Mouse (Mus musculus): ENCODE measurements around the gene Timm13. TPM values are rescaled to one million over a fixed set of nuclear protein-coding genes. Genes with fewer than 3 reads are reported as not detected.
A peak's percentile ranks its signal among the peaks of the same experiment; 100 is the strongest.

Gene Timm13
- polyA plus RNA-seq (2014; fragmentation: Nextera tagmentation; extraction: Ambion mirVana): 331 and 393 TPM in 2 replicates

DNA sequence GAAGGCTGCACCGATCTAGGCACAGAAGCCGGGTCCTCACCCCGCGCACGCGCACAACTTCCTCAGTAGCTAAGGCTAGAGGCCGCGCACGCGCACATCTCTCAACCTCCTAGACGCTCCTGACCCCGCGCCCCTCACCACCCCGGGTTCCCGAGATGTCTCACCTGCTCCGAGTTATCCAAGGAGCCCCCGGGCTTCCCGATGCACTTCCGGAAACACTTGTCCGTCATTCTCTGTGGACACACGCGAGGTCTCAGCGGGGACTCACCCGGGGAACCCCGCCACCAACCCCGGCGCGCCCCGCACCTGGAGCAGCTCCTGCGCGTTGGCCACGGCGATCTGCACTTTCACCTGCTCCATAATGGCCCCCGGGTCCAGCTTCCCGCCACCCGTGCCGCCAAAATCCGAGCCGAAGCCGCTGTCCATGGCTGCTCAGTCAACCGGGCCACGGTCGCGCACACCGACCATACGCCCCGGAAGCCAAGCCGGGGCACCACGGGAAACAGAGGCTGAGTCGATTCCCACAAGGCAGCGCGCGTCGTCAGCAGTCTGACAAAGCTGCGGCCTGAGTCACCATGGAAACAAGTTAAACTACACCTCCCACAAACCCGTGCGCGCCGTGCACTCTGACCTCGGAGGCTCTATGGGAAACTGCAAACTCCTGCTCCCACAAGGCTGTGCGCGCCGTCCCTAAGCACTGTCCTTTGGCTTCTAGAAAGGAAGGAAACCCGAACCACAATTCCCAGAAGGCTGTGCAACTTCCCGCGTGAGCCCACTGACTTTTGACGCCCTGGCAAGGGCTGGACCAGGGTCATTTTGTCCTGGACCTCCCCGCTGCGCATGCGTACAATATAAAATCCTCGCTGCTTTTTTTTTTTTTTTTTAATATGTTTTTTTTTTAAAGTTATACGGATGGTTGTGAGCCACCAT lies at the start of gene Timm13:
Gene Timm13 (minus strand): TSS at position 652 of the 930 bp plus-strand sequence.
- Histone ChIP-seq H3K27ac (replicated peaks; ENCODE audit: low read depth, low read length) (peak within 1 kb of the TSS; percentile 88), H3K27me3 (ENCODE audit: control insufficient read depth, insufficient read depth, low read length) (no peaks in the 10 kb centered on the region), H3K36me3 (ENCODE audit: control insufficient read depth, insufficient read depth, low read length) (peaks cover 59% of the 10 kb centered on the region), H3K4me3 (replicated peaks; ENCODE audit: low read depth, low read length) (peak within 1 kb of the TSS; percentile 96), H3K9me3 (ENCODE audit: control insufficient read depth, low read length) (no peaks in the 10 kb centered on the region), H3K9ac (replicated peaks; ENCODE audit: low read length) (peak within 1 kb of the TSS; percentile 79), H3K4me2 (ENCODE audit: low read length) (peak within 1 kb of the TSS; percentile 96), H3K4me1 (ENCODE audit: control insufficient read depth, insufficient read depth, low read length) (peaks cover 7% of the 10 kb centered on the region)
- DNase-seq (peak; percentile 99), ATAC-seq (ENCODE audit: low FRiP score, low TSS enrichment) (peak; percentile 94)
- WGBS: under 1% methylated on average over 72 of the region's 72 CpGs

DNA sequence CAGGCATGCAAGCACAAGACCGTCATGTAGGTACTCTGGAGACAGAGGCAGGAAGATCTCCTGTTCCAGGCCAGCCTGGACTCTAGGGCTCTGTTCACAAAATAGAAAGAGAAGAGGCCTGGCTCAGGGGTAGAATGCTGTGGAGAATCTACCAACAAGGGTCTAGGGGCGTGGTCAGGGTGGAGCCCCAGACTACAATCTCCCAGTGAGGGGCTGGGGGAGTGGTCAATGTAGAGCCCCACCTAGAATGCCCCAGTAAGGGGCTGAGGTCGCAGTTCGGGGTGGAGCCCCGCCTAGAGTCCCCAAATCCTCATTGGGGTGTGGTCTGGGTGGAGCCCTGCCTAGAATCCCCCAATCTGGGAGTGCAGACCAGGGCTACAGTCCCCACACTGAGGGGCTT lies 49.5 kb upstream of the Timm13 start:
- Histone ChIP-seq H3K4me2 (ENCODE audit: low read length) (no peak overlapping the region), H3K4me3 (replicated peaks; ENCODE audit: low read depth, low read length) (no peak overlapping the region), H3K4me1 (ENCODE audit: control insufficient read depth, insufficient read depth, low read length) (no peaks in the 10 kb centered on the region), H3K27ac (replicated peaks; ENCODE audit: low read depth, low read length) (no peak overlapping the region), H3K27me3 (ENCODE audit: control insufficient read depth, insufficient read depth, low read length) (no peaks in the 10 kb centered on the region), H3K9ac (replicated peaks; ENCODE audit: low read length) (no peak overlapping the region), H3K36me3 (ENCODE audit: control insufficient read depth, insufficient read depth, low read length) (no peaks in the 10 kb centered on the region), H3K9me3 (ENCODE audit: control insufficient read depth, low read length) (no peaks in the 10 kb centered on the region)
- WGBS: 37% methylated on average over 5 of the region's 5 CpGs
- DNase-seq (no peak), ATAC-seq (ENCODE audit: low FRiP score, low TSS enrichment) (no peak)

DNA sequence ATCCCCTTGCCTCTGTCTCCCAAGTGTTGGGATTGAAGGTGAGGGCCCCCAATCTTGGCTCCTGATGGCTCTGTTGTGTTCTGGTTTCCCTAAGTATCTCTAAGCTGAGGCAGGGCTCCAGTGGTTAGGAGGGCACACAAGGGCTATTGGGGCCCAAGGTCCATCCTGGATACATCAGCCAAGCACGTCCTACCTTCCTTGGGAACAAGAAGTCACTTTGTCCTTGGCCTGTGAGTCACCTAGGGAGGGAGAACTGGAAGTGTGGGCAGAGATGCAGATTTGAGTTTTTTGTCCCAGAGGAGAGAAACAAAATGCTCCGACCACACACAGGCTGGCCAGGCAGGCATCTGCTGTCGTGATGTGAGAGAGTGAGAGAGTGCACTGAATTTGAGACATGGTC lies 48.3 kb upstream of the Timm13 start:
- Histone ChIP-seq H3K27ac (replicated peaks; ENCODE audit: low read depth, low read length) (no peak overlapping the region), H3K9ac (replicated peaks; ENCODE audit: low read length) (no peak overlapping the region), H3K36me3 (ENCODE audit: control insufficient read depth, insufficient read depth, low read length) (no peaks in the 10 kb centered on the region), H3K4me3 (replicated peaks; ENCODE audit: low read depth, low read length) (no peak overlapping the region), H3K4me1 (ENCODE audit: control insufficient read depth, insufficient read depth, low read length) (no peaks in the 10 kb centered on the region), H3K4me2 (ENCODE audit: low read length) (no peak overlapping the region), H3K9me3 (ENCODE audit: control insufficient read depth, low read length) (no peaks in the 10 kb centered on the region), H3K27me3 (ENCODE audit: control insufficient read depth, insufficient read depth, low read length) (no peaks in the 10 kb centered on the region)
- no peak for DNase-seq
- no peak for ATAC-seq (ENCODE audit: low FRiP score, low TSS enrichment)
- WGBS: 72% methylated on average over 3 of the region's 3 CpGs

DNA sequence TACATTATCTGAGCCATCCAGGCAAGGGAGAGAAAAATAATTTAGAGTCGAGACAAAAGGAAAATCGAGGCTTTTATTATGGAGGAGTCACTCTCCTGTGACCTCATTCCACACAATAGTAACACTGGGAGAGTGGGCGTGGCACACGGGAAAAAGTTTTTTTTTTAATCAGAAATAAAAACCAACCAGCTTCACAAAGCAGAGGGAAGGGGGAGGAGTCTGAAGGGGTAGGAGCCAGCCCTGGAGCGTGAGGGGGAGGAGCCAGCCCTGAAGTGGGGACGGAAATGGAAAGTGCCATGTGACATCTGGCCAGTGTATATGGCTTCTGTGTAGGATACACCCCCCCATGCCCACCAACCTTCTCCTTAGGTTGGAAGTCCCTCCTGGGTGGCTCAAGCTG lies 47.8 kb upstream of the Timm13 start:
- Histone ChIP-seq H3K4me1 (ENCODE audit: control insufficient read depth, insufficient read depth, low read length) (no peaks in the 10 kb centered on the region), H3K9ac (replicated peaks; ENCODE audit: low read length) (no peak overlapping the region), H3K9me3 (ENCODE audit: control insufficient read depth, low read length) (no peaks in the 10 kb centered on the region), H3K4me3 (replicated peaks; ENCODE audit: low read depth, low read length) (no peak overlapping the region), H3K4me2 (ENCODE audit: low read length) (no peak overlapping the region), H3K27me3 (ENCODE audit: control insufficient read depth, insufficient read depth, low read length) (no peaks in the 10 kb centered on the region), H3K27ac (replicated peaks; ENCODE audit: low read depth, low read length) (no peak overlapping the region), H3K36me3 (ENCODE audit: control insufficient read depth, insufficient read depth, low read length) (no peaks in the 10 kb centered on the region)
- WGBS: 24% methylated on average over 6 of the region's 6 CpGs
- ATAC-seq (ENCODE audit: low FRiP score, low TSS enrichment) (no peak), DNase-seq (no peak)

DNA sequence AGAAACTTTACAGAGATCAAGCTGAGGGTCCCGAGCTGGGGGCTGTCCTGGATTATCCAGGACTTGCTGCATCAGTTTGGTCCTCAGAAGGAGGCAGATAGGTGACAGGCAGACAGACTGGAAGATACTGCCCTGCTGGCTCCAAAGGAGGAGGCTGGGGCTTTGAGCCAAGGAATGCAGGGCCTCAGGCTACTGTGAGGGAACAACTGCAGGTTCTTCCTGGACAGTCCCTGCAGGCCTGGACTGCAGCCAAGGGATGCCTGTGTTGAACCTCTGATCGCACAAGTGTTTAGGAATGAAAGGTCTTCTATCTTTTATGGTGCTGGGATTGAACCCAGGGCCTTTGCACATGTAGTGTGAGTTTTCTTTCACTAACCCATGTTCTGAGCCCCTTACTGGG lies 47.0 kb upstream of the Timm13 start:
- Histone ChIP-seq H3K4me2 (ENCODE audit: low read length) (no peak overlapping the region), H3K36me3 (ENCODE audit: control insufficient read depth, insufficient read depth, low read length) (no peaks in the 10 kb centered on the region), H3K9me3 (ENCODE audit: control insufficient read depth, low read length) (no peaks in the 10 kb centered on the region), H3K4me3 (replicated peaks; ENCODE audit: low read depth, low read length) (no peak overlapping the region), H3K27me3 (ENCODE audit: control insufficient read depth, insufficient read depth, low read length) (no peaks in the 10 kb centered on the region), H3K9ac (replicated peaks; ENCODE audit: low read length) (no peak overlapping the region), H3K27ac (replicated peaks; ENCODE audit: low read depth, low read length) (no peak overlapping the region), H3K4me1 (ENCODE audit: control insufficient read depth, insufficient read depth, low read length) (no peaks in the 10 kb centered on the region)
- DNase-seq (no peak), ATAC-seq (ENCODE audit: low FRiP score, low TSS enrichment) (no peak)
- 72% methylated on average over 2 of the region's 2 CpGs for WGBS

DNA sequence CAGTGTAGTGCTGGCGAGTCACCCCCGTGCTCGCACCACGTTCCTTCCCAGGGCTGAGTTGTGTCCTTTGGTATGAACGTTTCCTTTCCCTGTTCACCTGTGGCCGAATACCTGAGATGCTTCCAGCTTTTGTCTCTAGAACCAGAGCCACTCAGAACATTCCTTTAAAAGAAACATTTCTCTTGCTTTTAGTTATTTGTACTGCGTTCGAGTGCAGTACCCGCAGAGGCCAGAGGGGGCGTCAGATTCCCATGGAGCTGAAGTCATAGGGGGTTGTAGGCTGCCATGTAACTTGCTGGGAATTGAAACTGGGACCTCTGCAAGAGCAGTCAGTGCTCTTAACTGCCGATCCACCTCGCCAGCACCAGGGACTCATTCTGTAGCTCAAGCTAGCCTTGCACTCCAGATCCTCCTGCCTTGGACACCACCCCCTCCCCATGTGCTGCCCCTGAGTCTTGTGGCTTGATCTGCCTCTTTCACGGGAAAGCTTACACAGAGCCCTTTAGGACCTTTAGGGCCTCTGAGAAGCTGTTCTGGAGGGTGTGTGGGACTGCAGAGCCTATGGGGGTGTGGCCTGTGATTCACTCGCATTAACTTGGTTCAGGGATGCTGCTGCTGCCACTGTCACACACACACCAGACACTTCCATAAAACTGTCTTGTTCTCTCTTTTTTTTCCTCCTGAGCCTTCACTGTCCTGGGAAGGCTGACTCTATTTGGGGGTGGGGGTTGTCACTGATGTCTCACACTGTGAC lies 46.1 kb upstream of the Timm13 start:
- H3K9me3 ChIP-seq (ENCODE audit: control insufficient read depth, low read length): no peaks in the 10 kb centered on the region
- no peaks in the 10 kb centered on the region for H3K36me3 ChIP-seq (ENCODE audit: control insufficient read depth, insufficient read depth, low read length)
- no peak overlapping the region for H3K4me3 ChIP-seq (replicated peaks; ENCODE audit: low read depth, low read length)
- no peaks in the 10 kb centered on the region for H3K4me1 ChIP-seq (ENCODE audit: control insufficient read depth, insufficient read depth, low read length)
- H3K27me3 ChIP-seq (ENCODE audit: control insufficient read depth, insufficient read depth, low read length): no peaks in the 10 kb centered on the region
- no peak for ATAC-seq (ENCODE audit: low FRiP score, low TSS enrichment)
- no peak overlapping the region for H3K9ac ChIP-seq (replicated peaks; ENCODE audit: low read length)
- no peak overlapping the region for H3K27ac ChIP-seq (replicated peaks; ENCODE audit: low read depth, low read length)
- 70% methylated on average over 14 of the region's 14 CpGs for WGBS
- DNase-seq: no peak
- H3K4me2 ChIP-seq (ENCODE audit: low read length): no peak overlapping the region

DNA sequence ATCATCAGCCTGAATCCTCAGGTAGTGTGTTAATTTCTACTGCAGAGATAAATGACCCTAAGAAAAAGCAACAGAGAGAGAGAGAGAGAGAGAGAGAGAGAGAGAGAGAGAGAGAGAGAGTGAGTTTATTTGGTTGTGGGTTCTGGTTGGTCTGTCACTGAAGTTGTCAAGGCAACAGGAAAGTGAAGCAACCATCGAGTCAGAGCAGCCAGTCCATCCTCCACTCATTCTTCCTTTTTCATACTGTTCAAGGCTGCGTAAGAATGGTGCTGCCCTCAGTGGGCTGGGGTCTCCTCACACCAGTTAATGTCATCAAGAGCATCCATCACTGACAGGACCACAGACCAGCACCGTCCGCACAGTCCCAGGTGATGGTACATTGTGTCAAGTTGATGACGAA lies 43.5 kb upstream of the Timm13 start:
- H3K9ac ChIP-seq (replicated peaks; ENCODE audit: low read length): no peak overlapping the region
- no peak for DNase-seq
- 84% methylated on average over 5 of the region's 5 CpGs for WGBS

DNA sequence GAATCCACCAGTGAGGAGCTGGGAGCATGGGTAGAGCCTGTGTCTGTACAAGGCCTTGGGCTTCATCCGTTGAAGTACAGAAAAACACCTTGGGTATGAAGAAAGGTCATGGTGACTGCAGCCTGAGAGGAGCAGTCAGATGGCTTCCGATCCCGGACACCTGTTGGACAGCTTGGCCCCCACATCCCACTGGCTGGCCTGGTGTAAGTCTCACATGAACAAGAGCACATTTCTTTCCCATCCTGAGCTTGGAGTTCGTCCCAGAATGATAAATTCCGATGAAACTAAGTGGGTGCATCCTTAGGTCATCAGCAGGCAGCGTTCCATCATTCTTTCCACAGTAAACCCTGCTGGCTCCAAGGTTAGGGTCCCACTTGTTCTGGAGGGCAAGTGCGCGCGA lies 42.9 kb upstream of the Timm13 start:
- Histone ChIP-seq H3K27ac (replicated peaks; ENCODE audit: low read depth, low read length) (no peak overlapping the region), H3K36me3 (ENCODE audit: control insufficient read depth, insufficient read depth, low read length) (no peaks in the 10 kb centered on the region), H3K4me2 (ENCODE audit: low read length) (no peak overlapping the region), H3K9me3 (ENCODE audit: control insufficient read depth, low read length) (no peaks in the 10 kb centered on the region), H3K27me3 (ENCODE audit: control insufficient read depth, insufficient read depth, low read length) (peaks cover 5% of the 10 kb centered on the region; the same call in 1 of the 2 replicates), H3K4me1 (ENCODE audit: control insufficient read depth, insufficient read depth, low read length) (peaks cover 16% of the 10 kb centered on the region), H3K4me3 (replicated peaks; ENCODE audit: low read depth, low read length) (no peak overlapping the region), H3K9ac (replicated peaks; ENCODE audit: low read length) (no peak overlapping the region)
- 88% methylated on average over 9 of the region's 9 CpGs for WGBS
- ATAC-seq (ENCODE audit: low FRiP score, low TSS enrichment) (no peak), DNase-seq (no peak)

More for the DNA sequence above, 43.5 kb upstream of the Timm13 start:
- H3K9me3 ChIP-seq (ENCODE audit: control insufficient read depth, low read length): no peaks in the 10 kb centered on the region
- H3K27ac ChIP-seq (replicated peaks; ENCODE audit: low read depth, low read length): no peak overlapping the region
- no peak overlapping the region for H3K4me3 ChIP-seq (replicated peaks; ENCODE audit: low read depth, low read length)
- H3K36me3 ChIP-seq (ENCODE audit: control insufficient read depth, insufficient read depth, low read length): no peaks in the 10 kb centered on the region
- H3K4me2 ChIP-seq (ENCODE audit: low read length): no peak overlapping the region
- H3K4me1 ChIP-seq (ENCODE audit: control insufficient read depth, insufficient read depth, low read length): peaks cover 11% of the 10 kb centered on the region
- 0 out of 2 replicates have a peak, but pooled peaks cover 2% of the 10 kb centered on the region for H3K27me3 ChIP-seq (ENCODE audit: control insufficient read depth, insufficient read depth, low read length)
- ATAC-seq (ENCODE audit: low FRiP score, low TSS enrichment): no peak

Data from midbrain, embryonic 14.5 days (tissue).